Mouse (Mus musculus) myocyte (in vitro differentiated cells): Measurements from ENCODE around the gene Hist1h3i. TPM values are rescaled to one million over a fixed set of nuclear protein-coding genes. Genes with fewer than 3 reads are reported as not detected.
"Not testable (repeated sequence)": the region's sequence is repeated elsewhere in the genome, so short reads cannot be mapped to it uniquely, and the experiment has no call there.

Source experiments
- H3K27me3 ChIP-seq: one replicate; pipeline ENCODE4 v1.6.1; 2011; ENCODE audit not compliant: control insufficient read depth, insufficient read depth, insufficient read length
- H3K36me3 ChIP-seq: one replicate; pipeline ENCODE4 v1.6.1; 2011; ENCODE audit not compliant: control insufficient read depth, insufficient read depth
- H3K4me2 ChIP-seq: one replicate; pipeline ENCODE4 v1.6.1; 2011; ENCODE audit warnings: low read depth, control low read depth
- H3K4me3 ChIP-seq: one replicate; pipeline ENCODE4 v1.5.1; 2011; ENCODE audit warnings: mild to moderate bottlenecking, control low read depth, moderate library complexity
- H3K79me2 ChIP-seq: one replicate; pipeline ENCODE4 v1.6.1; 2011; ENCODE audit not compliant: control insufficient read depth, insufficient read depth
- H3ac ChIP-seq: one replicate; pipeline ENCODE4 v1.6.1; 2011; ENCODE audit not compliant: control insufficient read depth, insufficient read length
- CEBPB ChIP-seq: IDR thresholded peaks from 2 replicates; pipeline ENCODE4 v1.6.1; 2011; ENCODE audit warnings: mild to moderate bottlenecking, moderate library complexity; ENCODE audit not compliant: poor library complexity, insufficient read depth, severe bottlenecking
- E2F4 ChIP-seq: IDR thresholded peaks from one replicate; pipeline ENCODE4 v1.6.1; 2011; ENCODE audit warnings: mild to moderate bottlenecking, control low read depth, moderate library complexity; ENCODE audit not compliant: insufficient read depth
- MAX ChIP-seq: IDR thresholded peaks from one replicate; pipeline ENCODE4 v1.6.1; 2011; ENCODE audit warnings: low read depth, mild to moderate bottlenecking, control low read depth
- MYOD1 ChIP-seq, 3 experiments: IDR thresholded peaks; one replicate each; pipeline ENCODE4 v1.6.1; 2011; ENCODE audit warnings: control low read depth in 2 of 3, low read depth in 2 of 3, mild to moderate bottlenecking in 2 of 3, moderate library complexity in 1 of 3; ENCODE audit not compliant: insufficient read length in 2 of 3, control insufficient read depth in 1 of 3
- MYOG ChIP-seq, 3 experiments: IDR thresholded peaks; one replicate each; pipeline ENCODE4 v1.6.1; 2011; ENCODE audit warnings: control low read depth in 2 of 3, low read depth in 2 of 3, mild to moderate bottlenecking in 2 of 3; ENCODE audit not compliant: insufficient read length in 2 of 3, control insufficient read depth in 1 of 3, insufficient read depth in 1 of 3
- POLR2A ChIP-seq: IDR thresholded peaks from one replicate; pipeline ENCODE4 v1.6.1; 2011; ENCODE audit warnings: low read depth, mild to moderate bottlenecking, control low read depth, moderate library complexity; ENCODE audit not compliant: insufficient read length
- POLR2AphosphoS2 ChIP-seq: IDR thresholded peaks from one replicate; pipeline ENCODE4 v1.6.1; 2011; ENCODE audit warnings: low read depth, control low read depth; ENCODE audit not compliant: insufficient read length
- REST ChIP-seq: IDR thresholded peaks from one replicate; pipeline ENCODE4 v1.6.1; 2011; ENCODE audit warnings: mild to moderate bottlenecking, control low read depth, moderate library complexity; ENCODE audit not compliant: insufficient read depth, insufficient read length
- SRF ChIP-seq: IDR thresholded peaks from one replicate; pipeline ENCODE4 v1.6.1; 2011; ENCODE audit warnings: low read depth; ENCODE audit not compliant: control insufficient read depth, insufficient read length
- TCF12 ChIP-seq: IDR thresholded peaks from one replicate; pipeline ENCODE4 v1.6.1; 2011; ENCODE audit warnings: mild to moderate bottlenecking, control low read depth; ENCODE audit not compliant: poor library complexity, insufficient read depth, severe bottlenecking
- TCF3 ChIP-seq: IDR thresholded peaks from one replicate; pipeline ENCODE4 v1.6.1; 2011; ENCODE audit warnings: low read depth, control low read depth; ENCODE audit not compliant: insufficient read length
- USF1 ChIP-seq: IDR thresholded peaks from one replicate; pipeline ENCODE4 v1.6.1; 2011; ENCODE audit warnings: low read depth, mild to moderate bottlenecking, control low read depth, moderate library complexity
- polyA plus RNA-seq: library from polyadenylated mRNA; unstranded; fragments of >200 nt; fragmentation: generic; extraction: Trizol; gene quantifications from one replicate; pipeline ENCODE4 v1.2.1, GENCODE M21; 2012; ENCODE audit warnings: missing spikeins

Gene Hist1h3i
- polyA plus RNA-seq, 1 experiment = 10.6 TPM

GRCm38 (mm10) chr13:21786189-21786898 is 3.2 kb upstream of the Hist1h3i start:
- peak overlapping the region; percentile 68 for H3K4me2 ChIP-seq
- peak overlapping the region; percentile 12 for H3K4me3 ChIP-seq
- TF ChIP-seq MAX (no peak), SRF (no peak), USF1 (no peak), E2F4 (no peak), POLR2A (peak; percentile 58), REST (no peak), TCF12 (no peak), MYOD1 (IDR thresholded peaks at IDR 0.05; ENCODE audit: control insufficient read depth in 1 of 3, insufficient read length in 2 of 3, low read depth in 2 of 3) (no peak), CEBPB (no peak), MYOG (IDR thresholded peaks at IDR 0.05; ENCODE audit: control insufficient read depth in 1 of 3, insufficient read depth in 1 of 3, insufficient read length in 2 of 3, low read depth in 2 of 3) (no peak), TCF3 (no peak), POLR2AphosphoS2 (peak; percentile 88)
- H3K27me3 ChIP-seq = no peaks in the 10 kb centered on the region
- no peaks in the 10 kb centered on the region for H3K36me3 ChIP-seq
- H3ac ChIP-seq = no peak overlapping the region
- no peaks in the 10 kb centered on the region for H3K79me2 ChIP-seq

GRCm38 (mm10) chr13:21784311-21784710 is 1.1 kb upstream of the Hist1h3i start:
- TF ChIP-seq SRF (no peak), USF1 (no peak), MAX (no peak), CEBPB (no peak), MYOD1 (IDR thresholded peaks at IDR 0.05; ENCODE audit: control insufficient read depth in 1 of 3, insufficient read length in 2 of 3, low read depth in 2 of 3) (no peak), TCF3 (no peak), TCF12 (no peak), POLR2AphosphoS2 (no peak)
- Histone ChIP-seq H3K27me3 (no peaks in the 10 kb centered on the region), H3K79me2 (no peaks in the 10 kb centered on the region), H3ac (no peak overlapping the region), H3K36me3 (no peaks in the 10 kb centered on the region), H3K4me3 (peak overlapping the region; percentile 18), H3K4me2 (peak overlapping the region; percentile 85)

GRCm38 (mm10) chr13:21783734-21784161 is 578 bp upstream of the Hist1h3i start:
- peak overlapping the region; percentile 85 for H3K4me2 ChIP-seq
- no peaks in the 10 kb centered on the region for H3K36me3 ChIP-seq
- no peak overlapping the region for H3ac ChIP-seq
- TF ChIP-seq USF1 (no peak), CEBPB (0 out of 2 replicates have a peak, but pooled peaks have one; percentile 5), MAX (no peak), TCF3 (no peak), POLR2AphosphoS2 (no peak), SRF (no peak), POLR2A (no peak), E2F4 (no peak)
- H3K27me3 ChIP-seq = no peaks in the 10 kb centered on the region
- peak overlapping the region; percentile 18 for H3K4me3 ChIP-seq
- H3K79me2 ChIP-seq = no peaks in the 10 kb centered on the region

- Histone ChIP-seq H3K4me2 (peak overlapping the region; percentile 72), H3K4me3 (peak overlapping the region; percentile 18)
- not testable (repeated sequence) for H3K27me3 ChIP-seq, H3K79me2 ChIP-seq, H3ac ChIP-seq, H3K36me3 ChIP-seq
- TF ChIP-seq SRF = peak; percentile 85
- peak; percentile 85 for TF ChIP-seq POLR2A
- peak; percentile 93 for TF ChIP-seq POLR2AphosphoS2
Measured at GRCm38 (mm10) chr13:21782361-21783254, 562 bp downstream of the Hist1h3i start.

- Histone ChIP-seq H3K79me2 (no peaks in the 10 kb centered on the region), H3K4me2 (peak overlapping the region; percentile 72), H3K36me3 (no peaks in the 10 kb centered on the region), H3K4me3 (no peak overlapping the region), H3ac (no peak overlapping the region), H3K27me3 (no peaks in the 10 kb centered on the region)
- TF ChIP-seq CEBPB (no peak), MYOD1 (IDR thresholded peaks at IDR 0.05; ENCODE audit: control insufficient read depth in 1 of 3, insufficient read length in 2 of 3, low read depth in 2 of 3) (no peak), SRF (no peak), POLR2A (no peak), POLR2AphosphoS2 (no peak), REST (no peak), E2F4 (no peak), TCF12 (no peak), USF1 (no peak), MYOG (IDR thresholded peaks at IDR 0.05; ENCODE audit: control insufficient read depth in 1 of 3, insufficient read depth in 1 of 3, insufficient read length in 2 of 3, low read depth in 2 of 3) (no peak), TCF3 (no peak)
Measured at GRCm38 (mm10) chr13:21781639-21782038, 1.5 kb downstream of the Hist1h3i start.
